Mouse (Mus musculus) right cerebral cortex, postnatal 36 days (tissue): ENCODE results near the gene Vopp1.
"Not testable (repeated sequence)": the region's sequence is repeated elsewhere in the genome, so short reads cannot be mapped to it uniquely, and the experiment has no call there.

Source experiments
- DNase-seq, 2 experiments: peaks; one replicate each; pipeline ENCODE4 v3.0.0; 2022; ENCODE audit warnings: low spot score in 2 of 2, mixed read lengths in 1 of 2

Vopp1 gene

DNA sequence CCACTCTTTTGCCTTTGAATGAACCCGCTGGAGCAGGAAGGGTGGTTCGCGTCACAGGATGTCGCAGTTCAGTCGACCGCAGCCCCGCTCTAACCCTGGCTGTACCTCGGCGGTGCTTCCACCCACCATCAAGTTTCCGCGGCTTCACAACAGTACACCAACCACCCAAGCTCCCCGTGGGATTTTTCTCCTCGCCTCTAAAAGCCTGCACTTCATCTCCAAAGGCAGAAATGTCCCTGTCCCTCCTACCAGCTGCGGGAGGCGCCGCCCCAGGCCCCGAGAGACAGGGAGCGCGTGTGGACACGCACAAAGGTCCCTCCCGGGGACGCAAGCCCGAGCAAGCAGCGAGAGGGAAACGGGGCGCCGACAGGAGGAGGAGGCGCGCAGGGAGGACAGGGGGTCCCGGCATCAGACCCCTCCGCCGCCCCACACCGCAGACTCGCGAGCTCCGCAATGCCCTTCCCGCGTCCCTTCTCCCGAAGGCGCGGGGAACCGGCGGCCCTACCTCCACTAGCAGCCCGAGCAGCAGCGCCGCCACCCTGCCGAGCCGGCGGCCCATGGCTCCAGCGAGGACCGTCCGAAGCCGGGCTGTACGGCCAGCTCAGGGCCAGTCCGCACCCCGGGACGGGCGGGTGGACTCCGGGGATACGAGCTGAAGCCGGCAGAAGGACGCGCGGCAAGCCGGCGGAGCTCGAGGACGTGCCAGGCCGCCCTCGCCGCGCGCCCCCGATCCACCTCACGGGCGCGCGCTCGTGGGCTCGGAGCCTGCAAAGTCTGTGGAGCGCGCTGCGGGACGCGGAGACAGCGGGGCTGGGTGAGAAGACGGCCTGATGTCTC, at the start of gene Vopp1:
Gene Vopp1 (minus strand): TSS at position 738 of the 837 bp plus-strand sequence.
- DNase-seq, result peak; percentile 58 to 67

DNA sequence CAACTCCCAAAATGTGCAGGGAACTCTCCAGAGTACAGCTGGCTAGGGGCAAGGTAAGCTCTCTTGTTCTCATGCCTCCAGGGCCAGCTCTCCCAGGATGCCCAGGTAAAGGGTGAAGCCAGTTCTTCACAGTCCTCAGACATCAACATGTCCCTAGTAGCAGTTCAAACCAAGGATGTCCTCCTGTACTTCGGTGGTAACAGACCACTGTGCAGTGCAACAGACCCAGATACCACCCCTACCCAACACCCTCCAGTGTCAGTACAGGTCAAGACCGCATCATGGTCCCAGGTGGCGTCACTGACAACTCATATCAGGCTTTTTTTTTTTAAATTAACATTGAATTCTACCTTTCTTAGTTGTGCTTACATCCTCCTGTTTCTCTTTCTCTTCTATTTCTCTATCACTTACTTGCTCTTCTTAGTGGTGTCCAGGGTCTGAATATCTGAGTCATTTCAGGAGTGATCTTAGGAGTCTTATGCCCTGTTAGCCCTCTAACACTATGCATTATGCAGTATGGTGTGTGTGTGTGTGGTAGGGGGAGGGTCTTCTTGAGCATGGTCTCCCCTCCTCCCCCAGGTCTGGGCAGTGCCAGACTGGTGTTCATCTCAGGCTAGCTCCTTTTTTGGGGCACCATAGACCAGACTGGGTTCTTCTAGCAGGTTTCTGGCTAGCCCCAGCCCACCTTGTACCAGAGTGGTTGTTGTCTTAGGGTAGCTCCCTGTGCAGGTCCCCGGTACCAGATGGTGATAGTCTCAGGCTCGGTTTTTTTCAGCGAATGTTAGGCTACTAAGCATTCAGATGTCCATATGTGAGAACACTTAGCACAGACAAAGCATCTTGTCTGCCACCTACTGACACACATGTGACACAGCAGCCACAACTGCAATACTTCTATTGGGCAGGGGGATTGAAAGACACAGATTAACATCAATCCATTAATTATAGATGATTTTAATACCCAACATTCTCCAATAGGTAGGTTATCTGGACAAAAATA, 34.4 kb upstream of the Vopp1 start:
- DNase-seq, result peak in 1 of 2 experiments; percentile 10

DNA sequence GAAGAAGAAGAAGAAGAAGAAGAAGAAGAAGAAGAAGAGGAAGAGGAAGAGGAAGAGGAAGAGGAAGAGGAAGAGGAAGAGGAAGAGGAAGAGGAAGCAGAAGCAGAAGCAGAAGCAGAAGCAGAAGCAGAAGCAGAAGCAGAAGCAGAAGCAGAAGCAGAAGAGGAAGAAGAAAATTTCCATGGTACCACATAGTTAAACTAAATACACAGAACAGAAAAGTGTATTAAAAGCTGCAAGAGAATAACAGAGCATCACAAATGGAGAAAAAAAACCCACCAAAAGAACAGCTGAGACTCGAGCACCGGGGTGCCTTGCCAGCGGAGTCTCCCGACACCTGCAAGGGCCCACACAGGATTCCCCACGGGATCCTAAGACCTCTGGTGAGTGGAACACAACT, 26.2 kb upstream of the Vopp1 start:
- not testable (repeated sequence) for DNase-seq

DNA sequence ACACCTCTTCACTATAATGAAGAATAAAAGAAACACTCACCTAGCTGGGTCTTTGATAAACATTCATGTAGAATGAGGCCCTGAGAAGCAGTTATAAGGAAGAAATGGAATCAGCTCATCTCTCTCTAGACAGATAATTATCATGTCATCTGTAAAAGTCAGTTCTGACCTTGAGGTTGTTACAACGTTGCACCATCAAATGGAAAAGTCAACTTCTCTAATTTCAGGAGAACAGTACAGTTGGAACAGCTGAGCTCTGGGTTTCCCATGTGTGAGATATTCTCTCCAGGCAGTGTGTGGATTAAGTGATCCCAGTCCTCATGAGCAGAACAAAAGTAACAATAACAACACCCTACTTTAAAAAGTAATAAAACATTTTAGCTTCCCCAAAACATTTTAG, 25.3 kb upstream of the Vopp1 start, which contains the start of gene Vmn1r21:
Gene Vmn1r21 (minus strand): TSS at position 58 of the 400 bp plus-strand sequence.
- no peak for DNase-seq

DNA sequence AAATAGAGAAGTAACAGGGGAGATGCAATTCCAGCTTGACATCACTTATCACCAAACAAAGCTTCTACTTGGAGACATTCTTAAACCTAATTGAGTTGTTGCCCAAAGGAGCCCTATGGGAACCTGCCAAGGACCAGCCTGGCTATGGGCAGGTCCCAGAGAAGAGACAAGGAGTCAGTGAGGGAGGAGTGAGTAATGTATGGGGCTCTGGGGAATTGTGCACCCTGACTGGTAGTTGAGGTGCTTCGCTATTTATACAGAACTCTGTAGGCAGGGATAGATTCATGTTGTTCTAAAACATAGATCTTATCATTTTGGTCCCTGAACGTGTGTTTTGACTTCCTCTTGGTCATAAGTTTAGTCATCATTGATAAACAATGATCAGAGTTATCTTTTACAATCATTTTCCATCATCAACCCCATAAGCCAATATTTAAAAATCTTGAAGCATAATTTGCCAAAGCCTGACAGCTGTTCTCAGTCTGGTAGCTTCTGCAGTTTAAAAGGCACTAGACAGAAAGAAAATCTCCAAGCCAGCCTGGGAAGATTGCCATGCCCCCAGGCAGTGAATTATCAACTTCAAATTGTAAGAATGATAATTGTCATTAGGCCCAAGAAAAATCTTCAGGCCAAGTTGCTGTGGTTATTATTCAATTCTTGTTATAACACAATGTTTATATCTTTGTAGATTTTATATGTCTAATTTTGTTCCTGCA, 14.9 kb upstream of the Vopp1 start:
- no peak for DNase-seq

DNA sequence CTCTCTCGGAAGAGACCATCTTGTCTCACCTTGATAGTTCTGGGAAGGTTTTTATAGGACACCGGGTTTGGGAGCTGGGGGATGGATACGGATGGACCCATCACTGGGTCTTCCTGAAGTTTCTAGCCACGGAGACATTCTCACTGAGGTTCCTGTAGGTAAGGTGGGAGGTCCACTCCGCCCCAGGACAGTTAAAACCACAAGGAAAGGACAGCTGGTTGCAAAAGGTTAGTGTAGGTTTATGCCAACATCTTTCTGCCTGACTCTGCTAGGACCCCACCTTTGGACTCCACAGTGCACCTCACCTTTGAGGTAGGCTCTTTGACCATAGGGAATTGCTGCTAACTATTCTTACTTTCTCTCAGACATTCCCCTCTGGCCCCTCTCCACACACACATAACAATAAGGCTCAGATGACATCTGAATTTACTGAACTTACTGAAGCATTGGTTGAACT, 328 bp upstream of the Vopp1 start:
- no peak for DNase-seq

DNA sequence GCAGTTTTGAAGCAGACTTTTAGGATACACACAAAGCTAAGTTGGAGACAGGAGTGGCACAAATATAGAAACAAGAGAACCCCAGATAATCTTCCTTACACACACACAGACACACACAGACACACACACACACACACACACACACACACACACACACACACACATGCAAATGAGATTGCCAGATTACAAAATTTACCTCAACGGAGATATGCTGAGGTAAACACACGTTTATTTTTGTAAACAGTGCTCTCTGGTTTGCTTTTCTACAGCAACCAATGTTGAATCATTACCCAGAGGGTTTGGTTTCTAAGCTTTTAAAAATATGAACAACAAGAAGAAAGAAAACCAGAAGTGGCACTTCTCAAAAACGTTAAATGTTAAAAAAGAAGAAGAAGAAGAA, 1.5 kb downstream of the Vopp1 start:
- DNase-seq, result no peak

DNA sequence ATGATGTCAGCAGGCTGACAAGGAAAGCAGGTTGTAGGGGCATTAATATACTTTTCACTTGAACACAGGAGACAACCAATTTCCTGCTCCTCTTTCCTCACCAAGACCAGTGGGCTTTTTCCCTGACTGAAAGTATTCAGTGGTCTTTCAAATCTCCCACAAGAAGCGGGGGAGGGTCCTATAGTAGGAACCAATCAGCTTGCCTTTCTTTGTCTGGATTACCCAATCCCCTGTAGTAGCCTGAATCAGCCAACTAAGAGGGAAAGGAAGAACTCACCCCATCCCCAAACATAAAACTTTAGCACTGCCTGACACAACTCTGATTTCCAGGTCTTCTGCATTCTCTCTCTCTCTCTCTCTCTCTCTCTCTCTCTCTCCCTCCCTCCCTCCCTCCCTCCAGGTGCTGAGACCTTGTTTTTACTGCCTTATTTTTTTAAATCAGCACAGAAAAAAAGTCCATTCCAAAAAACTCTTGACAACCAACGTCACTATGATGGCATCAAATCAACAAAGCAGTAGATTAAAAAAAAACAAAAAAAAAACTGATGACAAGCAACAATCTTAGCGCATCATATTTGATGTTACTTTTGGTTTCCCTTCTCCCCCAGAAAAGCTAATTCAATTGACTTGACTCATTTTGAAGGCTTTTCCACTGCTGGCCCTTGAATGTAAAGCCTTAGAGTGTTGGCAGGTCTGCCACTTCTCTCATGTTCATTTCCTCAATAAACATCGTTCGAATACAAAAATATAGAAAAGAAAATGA, 2.1 kb downstream of the Vopp1 start:
- DNase-seq, result no peak

DNA sequence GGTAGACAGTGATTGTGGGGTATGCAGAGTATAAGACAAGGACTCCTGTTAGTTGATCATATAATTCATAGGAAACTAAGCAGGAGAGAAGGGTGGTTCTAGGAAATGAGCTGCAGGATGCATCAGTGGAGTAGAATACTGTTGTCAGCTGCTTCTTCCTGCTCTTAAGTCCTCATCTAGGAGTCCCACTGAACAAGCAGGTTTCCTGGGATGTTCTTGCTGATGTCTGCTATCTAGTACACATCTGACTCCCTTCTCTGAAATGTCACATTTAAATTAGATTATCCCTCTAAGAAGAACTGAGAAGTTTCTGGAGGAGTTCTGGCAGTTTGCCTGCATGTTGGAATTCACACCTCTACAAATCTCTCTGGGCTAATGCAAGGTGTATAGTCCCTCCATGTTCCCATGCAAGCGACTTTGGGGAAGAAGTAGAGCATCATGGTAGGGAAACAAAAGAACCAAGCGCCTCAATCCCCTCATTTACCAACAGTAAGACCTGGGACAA, 10.5 kb downstream of the Vopp1 start:
- peak; percentile 20 to 22 for DNase-seq

DNA sequence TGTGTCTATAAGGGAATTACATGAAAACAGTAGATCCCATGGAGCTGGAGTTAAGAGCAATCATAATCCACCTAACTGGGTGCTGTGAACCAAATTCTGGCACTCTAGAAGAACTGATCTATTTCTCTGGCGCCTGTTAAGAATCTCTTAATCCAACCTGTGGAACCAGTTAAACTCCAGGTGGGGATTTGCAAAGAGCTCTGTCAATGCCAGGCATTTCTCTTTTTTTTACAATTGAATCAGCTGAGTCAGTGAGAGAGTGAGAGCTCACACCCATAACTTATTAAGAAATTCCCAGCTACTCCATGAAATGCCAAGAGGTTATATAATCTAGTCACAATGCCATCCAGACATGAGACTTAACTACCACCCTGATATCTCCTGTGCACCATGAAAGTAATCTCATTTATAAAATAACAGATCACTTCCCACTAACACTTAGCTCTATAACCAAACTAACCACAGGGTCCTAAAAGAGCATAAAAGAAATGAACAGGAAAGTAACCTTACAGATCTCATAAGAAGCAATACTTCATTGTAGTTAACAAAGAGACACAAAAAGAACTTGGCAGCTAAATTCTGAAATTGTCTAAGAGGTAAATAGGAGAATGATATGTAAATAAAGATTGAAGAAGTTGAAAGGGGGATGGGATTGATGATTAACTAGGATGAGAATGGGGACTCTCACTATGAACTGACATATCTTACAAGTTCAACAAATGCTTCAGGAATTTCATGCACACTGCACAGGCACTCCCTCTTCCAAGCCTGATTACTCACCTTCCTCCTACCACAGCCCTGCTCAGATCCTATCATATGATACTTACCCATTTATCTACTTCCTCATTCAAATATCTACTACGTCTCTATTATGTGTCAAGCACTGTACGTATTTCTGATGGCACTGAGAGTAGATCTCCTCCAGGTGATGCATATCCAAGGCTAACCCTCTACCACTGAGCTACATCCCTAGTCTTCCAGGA, 12.9 kb downstream of the Vopp1 start:
- DNase-seq, result no peak

DNA sequence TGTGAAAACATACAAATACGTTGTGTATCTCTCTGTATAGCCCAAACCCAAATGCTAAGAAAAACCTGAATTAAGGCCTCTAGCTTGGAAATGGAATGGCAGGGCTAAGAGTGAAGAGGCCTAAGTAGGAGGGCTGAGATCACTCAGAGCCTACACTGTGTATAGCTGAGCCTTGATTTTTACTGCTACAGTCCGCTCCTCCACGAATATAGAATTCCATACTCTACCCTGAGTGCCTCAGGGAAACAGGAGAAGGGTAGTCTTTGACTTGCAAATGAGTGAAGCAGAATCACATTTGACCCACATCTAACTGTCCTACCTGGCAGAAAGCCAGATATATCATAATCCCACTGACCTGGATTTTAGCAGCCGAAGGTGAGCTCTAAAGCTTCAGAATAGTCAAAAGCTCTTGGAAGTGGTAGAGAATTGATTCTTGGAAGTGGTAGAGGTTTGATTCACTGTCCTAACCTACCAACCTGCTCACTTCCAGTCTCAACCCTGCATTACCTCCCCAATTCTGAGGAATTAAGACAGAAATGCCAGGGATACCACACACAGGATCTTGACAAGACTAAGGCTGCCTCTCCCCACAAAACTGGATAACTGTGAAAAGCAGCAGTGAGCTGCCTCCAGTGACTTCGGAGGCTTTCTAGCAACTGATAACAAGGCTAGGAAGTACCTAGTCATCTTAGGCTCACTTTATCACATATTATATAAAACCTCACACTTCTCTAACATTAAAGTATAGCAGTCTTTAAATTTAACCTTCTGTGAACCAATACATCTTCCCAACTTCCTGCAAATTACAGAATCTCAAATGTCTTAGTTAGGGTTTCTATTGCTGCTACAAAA, 19.5 kb downstream of the Vopp1 start:
- no peak for DNase-seq

DNA sequence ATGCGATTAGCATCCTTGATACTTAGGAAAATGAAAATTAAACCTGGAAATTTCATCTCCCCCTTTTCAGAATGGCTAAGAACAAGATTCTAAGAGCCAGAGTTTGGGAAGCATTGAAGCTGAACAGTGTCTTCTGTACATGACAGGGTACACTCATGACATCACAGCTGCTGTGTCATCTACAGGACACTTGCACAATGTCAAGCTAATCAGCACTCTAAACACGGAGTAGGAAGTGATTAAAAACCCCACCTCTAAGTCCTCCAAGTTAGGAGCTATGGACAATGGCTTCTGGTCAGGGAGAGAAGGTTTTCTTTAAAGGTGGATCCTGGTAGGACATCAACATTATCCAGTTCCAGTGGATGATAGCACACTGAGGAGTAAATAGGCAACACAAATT, 21.8 kb downstream of the Vopp1 start:
- DNase-seq, result no peak

DNA sequence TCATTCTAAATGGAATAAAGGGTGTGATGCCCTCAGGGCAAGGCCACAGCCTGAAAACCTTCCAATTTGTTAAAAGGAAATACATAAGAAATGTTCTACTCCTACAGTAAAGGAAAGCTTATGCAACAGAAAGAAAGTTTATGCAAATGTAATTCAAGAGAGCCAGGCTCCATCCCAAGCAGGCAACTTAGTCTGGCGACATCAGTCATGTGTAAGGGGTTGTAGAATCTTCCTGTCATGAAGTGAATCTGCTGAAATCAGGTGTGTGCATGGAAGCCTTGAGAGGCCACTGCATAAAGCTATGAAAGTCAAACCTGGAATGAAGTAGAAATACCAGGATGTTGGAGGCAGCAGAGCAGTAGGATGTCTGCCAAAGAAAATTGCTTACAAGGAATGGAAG, 26.0 kb downstream of the Vopp1 start:
- peak in 1 of 2 experiments; percentile 30 for DNase-seq

DNA sequence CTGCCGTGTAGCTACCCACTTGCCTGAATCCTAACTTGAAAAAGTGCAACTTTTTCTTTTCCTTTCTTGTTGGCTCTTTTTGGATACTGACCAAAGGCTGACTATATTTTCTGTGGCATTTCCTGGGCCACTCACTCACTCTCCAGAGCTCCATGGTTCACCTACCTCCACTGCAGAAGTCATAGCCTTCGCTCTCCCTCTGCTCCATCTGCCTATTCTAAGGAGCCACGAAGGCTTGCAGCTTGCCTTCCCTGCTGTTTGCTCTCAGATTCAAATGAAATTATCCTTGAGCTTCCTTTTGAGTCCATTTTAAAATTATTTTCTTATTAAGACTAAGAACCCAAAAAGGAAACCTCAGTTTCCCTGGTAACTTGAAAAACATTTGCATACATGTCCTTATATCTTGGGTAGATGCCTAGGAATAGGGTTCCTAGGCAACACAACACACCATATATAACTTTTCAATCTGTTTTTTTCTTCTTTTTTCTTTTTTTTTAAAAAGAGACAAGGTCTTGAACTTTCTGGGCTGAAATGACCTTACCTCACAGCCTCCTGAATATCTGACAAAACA, 28.0 kb downstream of the Vopp1 start:
- DNase-seq, result no peak

DNA sequence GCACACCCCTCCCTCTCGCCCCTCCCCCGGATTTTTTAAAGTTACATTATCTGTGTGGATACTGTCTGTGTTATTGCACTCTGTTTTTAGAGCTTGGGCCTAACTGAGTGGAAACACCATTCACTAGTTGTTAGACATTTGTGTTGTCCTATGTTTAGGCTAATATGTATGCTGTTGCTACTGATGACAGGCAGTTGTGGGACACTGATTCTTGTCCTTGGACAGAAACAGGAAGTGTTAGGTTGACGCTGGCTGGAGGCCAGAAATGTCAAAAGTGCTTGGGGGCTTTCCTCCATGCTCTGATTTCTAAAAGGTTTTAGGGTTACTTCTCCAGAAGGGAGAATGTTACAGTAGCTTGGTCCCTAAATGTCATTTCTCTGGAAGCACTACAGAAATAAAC, 29.1 kb downstream of the Vopp1 start:
- DNase-seq, result no peak

DNA sequence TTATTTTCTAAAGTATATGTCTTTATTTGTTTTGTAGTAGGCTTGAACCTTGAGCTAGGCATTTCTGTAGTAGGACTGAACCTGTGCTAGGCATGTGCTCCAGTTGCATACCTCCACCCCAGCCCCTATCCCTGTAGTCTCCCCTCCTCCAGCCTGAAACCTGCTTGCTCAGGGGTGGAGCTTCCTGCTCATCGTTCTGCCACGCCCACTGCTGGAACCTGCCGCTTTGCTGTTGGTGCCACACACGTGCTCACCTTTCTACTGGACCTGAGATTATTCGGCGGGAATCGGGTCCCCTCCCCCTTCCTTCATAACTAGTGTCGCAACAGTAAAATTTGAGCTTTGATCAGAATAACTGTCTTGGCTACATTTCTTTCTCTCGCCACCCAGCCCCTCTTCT, 32.1 kb downstream of the Vopp1 start:
- DNase-seq, result not testable (repeated sequence)

DNA sequence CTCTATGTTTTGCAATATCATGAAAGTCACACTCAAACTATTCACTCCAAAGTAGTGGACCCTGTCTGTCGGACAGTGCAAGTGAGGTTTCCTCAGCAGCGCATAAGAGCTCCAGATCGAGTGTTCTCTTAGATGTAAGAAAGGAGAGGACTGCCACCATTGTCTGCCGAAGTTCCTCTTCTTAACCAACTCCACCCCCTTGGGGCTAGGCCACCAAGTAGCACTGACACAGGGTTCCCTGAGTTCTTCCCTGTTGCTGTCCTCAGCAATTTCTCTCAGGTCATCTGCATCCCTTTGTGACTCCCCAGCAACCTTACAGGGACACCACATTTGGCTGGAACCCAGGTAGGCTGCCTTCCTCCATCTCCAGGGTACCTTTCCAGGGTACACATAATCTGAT, 34.4 kb downstream of the Vopp1 start:
- DNase-seq, result no peak

DNA sequence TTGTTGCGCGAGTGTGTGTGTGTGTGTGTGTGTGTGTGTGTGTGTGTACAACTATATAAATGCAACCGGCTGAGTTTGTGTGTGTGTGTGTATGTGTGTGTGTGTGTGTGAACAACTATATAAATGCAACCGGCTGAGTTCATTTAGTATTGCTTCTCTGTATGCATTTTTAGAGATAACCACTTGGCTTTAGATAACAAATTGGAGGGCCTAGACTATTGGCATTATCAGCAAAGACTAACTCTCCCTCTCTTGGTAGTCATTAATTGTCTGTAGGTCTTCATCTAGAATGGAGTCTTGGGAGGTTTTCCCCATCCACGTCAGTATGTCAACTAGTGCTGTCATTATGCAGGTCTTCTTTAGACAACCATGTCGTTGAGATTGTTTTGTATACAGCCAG, 37.6 kb downstream of the Vopp1 start:
- no peak for DNase-seq
